Mouse (Mus musculus): ENCODE data around the gene Arf6.
"Not testable (repeated sequence)": the region's sequence is repeated elsewhere in the genome, so short reads cannot be mapped to it uniquely, and the experiment has no call there.

The Arf6 gene

GRCm38 (mm10) chr12:69371854-69372671, at the start of gene Arf6, which contains the start of gene Gm9887:
Gene Arf6 (plus strand): TSS chr12:69372150.
Gene Gm9887 (minus strand): TSS chr12:69372458.
- peak; percentile 97 to 100 for DNase-seq

- no peak for DNase-seq
Observed at GRCm38 (mm10) chr12:69331187-69331586, 40.8 kb upstream of the Arf6 start.

GRCm38 (mm10) chr12:69332147-69332546, 39.8 kb upstream of the Arf6 start:
- no peak for DNase-seq

GRCm38 (mm10) chr12:69333547-69333946, 38.4 kb upstream of the Arf6 start:
- peak; percentile 26 to 67 for DNase-seq

- peak in 1 of 2 experiments; percentile 27 for DNase-seq
Observed at GRCm38 (mm10) chr12:69349928-69350327, 22.0 kb upstream of the Arf6 start.

GRCm38 (mm10) chr12:69351685-69352084, 20.3 kb upstream of the Arf6 start:
- DNase-seq: no peak

- peak; percentile 91 to 93 for DNase-seq
Observed at GRCm38 (mm10) chr12:69356546-69357299, 15.2 kb upstream of the Arf6 start, which contains the start of gene Nemf. Gene Nemf (minus strand): TSS chr12:69357165.

GRCm38 (mm10) chr12:69357300-69357646, 14.7 kb upstream of the Arf6 start:
- no peak for DNase-seq

- DNase-seq: peak; percentile 25 to 71
Observed at GRCm38 (mm10) chr12:69360655-69360996, 11.3 kb upstream of the Arf6 start.

- DNase-seq: peak; percentile 99
Observed at GRCm38 (mm10) chr12:69360997-69361899, 10.7 kb upstream of the Arf6 start.

GRCm38 (mm10) chr12:69361919-69362318, 10.0 kb upstream of the Arf6 start:
- no peak for DNase-seq

- DNase-seq: no peak
Observed at GRCm38 (mm10) chr12:69362388-69362787, 9.6 kb upstream of the Arf6 start.

- DNase-seq: not testable (repeated sequence)
Observed at GRCm38 (mm10) chr12:69363110-69363509, 8.8 kb upstream of the Arf6 start.

- DNase-seq: peak; percentile 86 to 91
Observed at GRCm38 (mm10) chr12:69363899-69364762, 7.8 kb upstream of the Arf6 start.

- no peak for DNase-seq
Observed at GRCm38 (mm10) chr12:69365757-69366156, 6.2 kb upstream of the Arf6 start.

GRCm38 (mm10) chr12:69366424-69366823, 5.5 kb upstream of the Arf6 start:
- DNase-seq: peak in 1 of 2 experiments; percentile 47

GRCm38 (mm10) chr12:69367557-69367956, 4.4 kb upstream of the Arf6 start:
- DNase-seq: peak; percentile 19 to 75

- no peak for DNase-seq
Observed at GRCm38 (mm10) chr12:69370936-69371335, 1.0 kb upstream of the Arf6 start.

GRCm38 (mm10) chr12:69371421-69371853, 513 bp upstream of the Arf6 start:
- DNase-seq: peak in 1 of 2 experiments; percentile 79

GRCm38 (mm10) chr12:69372731-69373331, 881 bp downstream of the Arf6 start:
- peak in 1 of 2 experiments; percentile 30 for DNase-seq
